Mouse (Mus musculus) lung, postnatal 0 days (tissue): ENCODE measurements around the gene Qrich2.

ENCODE experiments used
- CTCF ChIP-seq: IDR thresholded peaks from 2 replicates; pipeline ENCODE4 v1.5.1; 2016; ENCODE audit warnings: antibody characterized with exemption, mild to moderate bottlenecking
- EP300 ChIP-seq: IDR thresholded peaks from 2 replicates; pipeline ENCODE4 v1.6.1; 2016; ENCODE audit warnings: antibody characterized with exemption, mild to moderate bottlenecking, control low read depth

- TF ChIP-seq CTCF: no peak
- no peak for TF ChIP-seq EP300
Measured at GRCm38 (mm10) chr11:116484261-116484660, 18.2 kb upstream of the Qrich2 start.
